Mouse (Mus musculus): ENCODE data around the gene Phldb2.

The Phldb2 gene

DNA sequence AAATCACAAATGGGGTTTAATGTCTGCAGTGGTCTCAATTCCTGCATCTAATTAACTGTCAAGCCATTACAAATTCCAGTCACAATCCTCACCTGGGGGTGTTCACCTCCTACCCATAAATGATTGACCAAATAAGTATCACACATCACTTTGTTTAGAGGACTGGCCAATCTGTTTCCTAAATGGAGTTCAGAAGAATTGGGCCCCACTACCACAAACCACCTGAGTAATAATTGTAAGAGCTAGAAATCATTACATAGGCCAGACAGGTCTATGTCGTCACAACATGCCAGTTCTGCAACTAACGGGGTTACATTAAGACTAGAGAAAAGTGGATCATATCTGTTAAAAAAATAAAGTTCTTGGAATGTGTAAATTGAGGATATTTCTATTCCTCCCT is 1.4 kb downstream of the Phldb2 start:
- no peak for DNase-seq (ENCODE audit: low spot score in 2 of 2)

DNA sequence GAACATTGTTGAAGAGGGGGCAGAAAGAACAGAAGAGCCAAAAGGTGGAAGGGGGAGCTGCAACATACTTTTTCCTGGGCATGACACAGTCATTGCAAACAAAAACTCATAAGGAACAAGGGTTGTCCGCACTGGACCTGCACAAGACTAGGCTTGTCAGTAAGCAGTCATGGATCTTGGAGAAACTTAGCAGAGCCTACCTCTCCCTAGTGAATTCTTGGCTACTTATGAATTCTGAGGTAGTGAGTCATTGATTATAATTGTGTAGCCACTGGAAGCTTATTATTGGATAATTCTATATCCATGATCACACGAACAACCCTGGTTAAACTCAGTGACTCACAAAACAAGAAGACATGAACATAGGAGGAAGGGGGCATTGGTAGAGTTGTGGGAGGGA is 7.1 kb downstream of the Phldb2 start:
- no peak for DNase-seq (ENCODE audit: low spot score in 2 of 2)

DNA sequence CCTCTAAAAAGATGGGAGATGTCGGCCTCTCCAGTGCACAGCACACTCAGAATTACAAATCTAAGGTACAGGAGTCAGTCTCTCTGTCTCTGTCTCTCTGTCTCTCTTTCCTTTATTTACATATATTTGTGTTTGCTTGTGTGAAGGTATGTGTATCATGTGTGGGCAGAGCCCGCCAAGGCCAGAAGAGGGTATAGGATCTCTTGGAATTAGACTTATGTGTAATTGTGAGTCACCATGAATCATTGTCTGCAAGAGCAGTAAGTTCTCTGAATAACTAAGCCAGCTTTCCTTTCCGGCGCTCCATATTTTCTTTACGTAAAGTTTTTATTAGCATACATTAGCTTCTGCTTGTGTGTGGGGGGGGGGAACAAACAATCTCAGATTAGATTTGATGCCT is 7.7 kb downstream of the Phldb2 start:
- DNase-seq (ENCODE audit: low spot score in 2 of 2), result no peak

DNA sequence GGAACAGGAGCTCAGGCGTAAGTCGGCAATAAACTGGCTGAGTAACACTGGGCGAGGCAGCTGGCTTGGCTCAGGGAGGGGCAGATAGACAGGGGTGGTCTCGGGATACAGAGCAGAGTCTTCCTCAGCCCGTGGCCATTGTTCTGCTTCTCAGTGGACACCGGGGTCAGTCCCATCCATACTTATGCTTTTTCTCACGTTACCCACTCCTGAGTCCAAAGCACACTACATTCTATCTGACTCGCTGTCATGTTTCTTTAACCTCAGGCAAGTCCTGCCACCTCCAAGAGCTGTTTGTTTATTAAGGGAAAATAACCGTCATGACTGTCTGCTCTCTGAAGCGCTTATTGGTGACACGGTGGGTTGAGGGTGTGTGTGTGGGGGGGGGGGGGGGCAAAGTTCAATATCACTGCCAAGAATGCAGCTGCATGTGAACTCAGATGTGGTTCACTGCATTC is 8.2 kb downstream of the Phldb2 start:
- DNase-seq (ENCODE audit: low spot score in 2 of 2), result no peak

DNA sequence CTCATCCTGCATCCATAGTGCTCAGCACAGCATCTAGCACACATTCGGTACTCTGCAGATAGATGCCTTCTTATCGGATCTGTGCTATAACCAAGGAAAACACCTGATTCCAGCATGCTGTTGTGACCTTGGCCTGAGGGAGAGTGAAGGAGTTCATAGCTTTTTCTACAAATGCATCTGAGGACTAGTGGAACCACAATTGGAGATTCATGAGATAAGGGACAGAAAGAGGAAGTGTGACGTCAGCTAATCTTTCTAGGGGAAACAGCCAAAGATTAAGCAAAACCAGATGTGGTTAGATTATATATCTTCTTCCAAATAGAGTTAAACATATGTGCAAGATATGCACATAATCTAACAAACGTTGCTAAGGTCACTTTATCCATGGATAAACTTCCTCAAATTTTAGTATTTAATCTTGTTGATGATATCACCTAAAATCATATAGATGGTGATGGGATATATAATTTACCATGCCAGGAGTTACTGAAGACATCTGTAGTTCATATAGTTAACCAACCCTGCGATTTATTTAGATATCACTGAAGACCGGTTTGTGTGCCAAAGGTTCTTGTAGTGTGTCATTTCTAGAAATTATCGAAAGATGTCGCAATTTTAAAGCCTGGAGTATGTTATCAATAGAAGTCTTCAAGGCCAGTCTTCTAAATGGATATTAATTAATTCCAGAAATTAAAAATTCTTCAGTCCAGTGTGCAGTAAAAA is 11.1 kb downstream of the Phldb2 start:
- DNase-seq (ENCODE audit: low spot score in 2 of 2), result no peak

DNA sequence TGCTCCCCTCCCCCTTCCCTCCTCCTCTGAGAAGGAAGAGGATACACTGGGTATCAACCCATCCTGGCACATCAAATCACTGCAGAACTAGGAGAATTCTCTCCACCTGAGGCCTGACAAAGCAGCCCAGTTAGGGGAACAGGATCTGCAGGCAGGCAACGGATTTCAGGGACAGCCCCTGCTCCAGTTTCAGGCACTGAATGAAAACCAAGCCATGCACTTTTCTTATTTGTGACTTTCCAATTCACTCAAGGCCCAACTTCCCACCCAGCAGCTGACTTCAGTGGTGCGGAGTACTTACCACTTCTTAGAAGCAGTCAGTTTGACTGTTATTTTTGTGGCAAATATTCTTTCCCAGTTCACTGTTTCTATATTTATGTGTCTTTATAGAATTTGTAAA is 12.7 kb downstream of the Phldb2 start:
- no peak for DNase-seq (ENCODE audit: low spot score in 2 of 2)

DNA sequence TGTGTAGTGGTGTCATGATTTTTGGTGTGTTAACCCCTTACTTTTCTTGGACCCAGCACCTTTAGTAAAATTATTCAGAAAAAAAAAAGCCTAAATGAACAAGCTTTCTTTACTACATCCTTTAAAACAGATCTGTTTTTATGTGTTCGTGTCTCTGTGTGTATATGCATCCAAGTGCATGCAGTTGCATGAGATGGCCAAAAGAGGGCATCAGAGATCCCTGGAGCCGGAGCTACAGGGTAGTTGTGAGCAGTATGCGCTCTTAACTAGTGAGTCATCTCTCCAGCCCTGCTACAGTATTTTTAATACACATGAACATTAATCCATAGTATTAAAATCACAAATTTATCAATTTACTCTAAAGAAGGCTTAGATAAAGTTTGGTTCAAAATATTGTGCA is 14.0 kb downstream of the Phldb2 start:
- DNase-seq (ENCODE audit: low spot score in 2 of 2), result no peak

DNA sequence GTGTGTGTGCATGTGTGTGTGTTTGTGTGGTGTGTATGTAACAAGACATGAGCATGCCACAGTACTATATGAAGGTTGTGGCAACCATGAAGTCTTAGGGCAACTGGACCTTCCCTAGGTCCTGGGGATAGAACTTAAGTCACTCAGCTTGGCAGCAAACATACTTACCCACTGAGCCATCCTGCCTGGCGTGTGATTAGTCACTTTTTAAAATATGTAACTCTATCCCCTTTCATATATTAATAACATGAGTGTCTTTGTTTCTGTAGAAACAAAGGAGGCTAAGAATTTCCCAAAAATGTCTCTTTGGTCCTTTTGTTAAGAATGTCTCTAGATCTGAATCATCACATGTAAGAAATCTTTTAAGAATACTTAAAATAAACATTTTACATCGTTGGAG is 16.0 kb downstream of the Phldb2 start:
- DNase-seq (ENCODE audit: low spot score in 2 of 2), result no peak

DNA sequence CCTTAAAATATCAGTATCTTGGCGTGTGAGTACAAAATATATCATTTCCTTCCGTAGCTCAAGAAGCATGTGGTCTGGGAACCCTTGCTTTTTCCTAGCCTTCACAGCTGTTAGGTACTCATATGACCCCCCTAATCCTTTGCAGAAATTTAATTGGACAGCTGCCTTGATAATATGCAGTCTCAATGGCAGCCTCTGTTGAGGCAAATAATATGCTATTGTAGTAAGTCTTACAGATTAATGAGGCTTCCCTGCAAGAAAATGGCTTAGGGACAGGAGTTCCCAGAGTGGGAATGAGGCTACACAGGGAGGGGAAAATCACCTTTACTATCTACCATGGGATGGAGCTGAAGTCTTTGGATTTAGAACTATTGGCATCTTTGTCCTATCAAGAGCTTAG is 16.9 kb downstream of the Phldb2 start:
- no peak for DNase-seq (ENCODE audit: low spot score in 2 of 2)

DNA sequence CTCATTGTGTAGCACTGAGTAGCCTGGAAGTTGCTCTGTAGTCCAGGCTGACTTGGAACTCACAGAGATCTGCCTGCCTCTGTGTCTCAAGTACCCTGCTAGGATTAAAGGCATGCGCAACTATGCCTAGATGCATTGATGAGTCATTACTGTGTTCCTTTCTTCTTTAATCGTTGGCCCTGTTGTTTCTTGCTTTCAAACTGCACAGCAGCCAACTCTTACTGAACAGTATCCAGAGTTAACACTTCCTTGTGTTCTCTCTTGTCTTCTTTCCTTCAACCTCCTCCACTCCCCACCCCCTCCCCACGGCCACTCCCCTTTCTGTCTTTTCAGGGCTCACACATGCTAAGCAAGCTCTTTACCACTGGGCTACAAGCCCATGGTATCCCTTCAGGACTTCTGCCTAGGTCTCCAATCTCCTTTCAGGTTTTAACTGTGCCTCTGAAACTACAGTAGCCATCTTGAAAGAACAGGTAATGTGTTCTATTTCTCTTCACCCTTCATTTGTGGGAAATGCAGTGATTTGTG is 17.4 kb downstream of the Phldb2 start:
- no peak for DNase-seq (ENCODE audit: low spot score in 2 of 2)

DNA sequence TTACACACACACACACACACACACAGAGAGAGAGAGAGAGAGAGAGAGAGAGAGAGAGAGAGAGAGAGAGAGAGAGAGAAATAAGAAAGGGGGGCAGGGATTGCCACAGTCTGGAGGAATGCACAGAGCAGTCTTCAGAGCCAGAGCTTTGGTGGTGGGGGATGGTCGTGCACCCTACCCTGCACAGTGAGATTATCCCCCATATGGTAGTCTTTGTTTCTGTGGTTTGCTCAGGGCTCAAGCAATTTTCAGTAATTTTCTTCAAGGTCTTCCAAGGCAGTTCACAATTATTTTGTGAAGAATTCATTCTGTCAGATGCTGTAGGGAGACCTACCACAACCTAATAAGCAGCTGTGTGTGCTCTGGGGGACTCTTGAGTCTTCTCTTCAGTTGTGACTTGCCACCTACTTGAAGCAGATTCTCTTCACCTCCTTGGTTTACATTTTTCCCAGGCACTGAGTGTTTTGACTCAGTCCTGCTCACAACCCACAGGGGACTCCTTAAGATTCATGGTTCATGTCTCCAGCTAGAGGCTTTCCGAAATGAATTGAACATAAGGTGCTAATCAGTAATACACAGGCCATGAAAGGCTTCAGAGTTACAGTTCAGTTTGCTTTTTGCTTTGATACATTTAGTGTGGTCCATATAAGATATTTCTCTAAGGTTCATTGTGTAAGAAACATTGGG is 18.5 kb downstream of the Phldb2 start:
- DNase-seq (ENCODE audit: low spot score in 2 of 2), result no peak

DNA sequence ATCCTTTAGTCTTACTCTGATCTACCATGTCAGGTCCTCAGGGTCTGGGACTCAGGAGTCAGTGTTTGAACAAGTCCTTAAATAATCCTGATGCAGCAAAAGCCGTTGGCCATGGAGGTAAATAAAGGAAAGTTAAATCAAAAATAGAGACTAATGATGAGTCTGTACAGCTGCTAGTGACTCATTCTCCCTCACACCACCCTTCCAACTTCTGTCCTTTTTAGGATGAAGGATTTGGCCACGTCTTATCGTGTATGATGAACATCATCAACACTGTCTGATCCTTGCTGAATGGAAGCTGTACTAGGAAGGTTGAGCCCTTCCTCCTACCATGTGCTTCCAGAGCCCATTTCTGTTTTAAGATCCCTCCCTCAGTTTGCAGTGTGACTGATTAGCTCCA is 23.1 kb downstream of the Phldb2 start:
- no peak for DNase-seq (ENCODE audit: low spot score in 2 of 2)

DNA sequence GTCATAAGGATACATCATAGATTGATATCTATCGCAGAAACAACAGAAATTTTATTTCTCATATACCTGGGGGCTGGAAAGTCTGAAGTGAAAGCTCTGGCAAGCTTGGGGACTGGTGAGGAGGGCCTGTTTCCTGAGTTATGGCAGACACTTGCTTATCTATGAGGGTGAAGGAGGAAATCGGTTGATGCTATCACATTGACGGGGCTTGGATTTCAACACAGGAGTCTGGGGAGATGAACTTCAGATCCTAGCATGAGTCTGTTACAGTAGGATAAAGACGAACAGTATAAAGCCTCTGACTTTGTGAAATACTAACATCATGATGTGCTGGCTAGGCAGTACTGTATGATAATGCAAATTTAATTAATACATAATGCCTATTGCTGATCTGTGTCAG is 25.3 kb downstream of the Phldb2 start:
- DNase-seq (ENCODE audit: low spot score in 2 of 2), result no peak

DNA sequence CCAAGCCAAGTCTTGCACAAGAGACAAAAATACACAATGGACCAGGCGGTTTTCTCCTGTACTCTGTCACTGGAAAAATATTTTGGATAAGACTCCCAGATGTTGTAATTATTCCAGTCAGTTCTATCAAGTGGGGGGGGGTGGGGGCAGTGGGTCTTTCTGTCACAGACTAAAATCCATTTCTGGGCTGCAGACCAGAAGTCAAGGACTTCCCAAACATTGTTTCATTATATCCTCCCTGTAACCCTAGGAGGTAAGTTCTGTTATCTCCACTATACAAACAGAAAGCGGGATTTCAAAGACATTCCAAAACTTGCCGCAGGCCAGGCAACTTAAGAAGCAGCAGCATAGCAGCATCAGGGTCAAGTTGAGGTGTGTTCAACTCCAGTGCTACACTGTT is 25.8 kb downstream of the Phldb2 start:
- DNase-seq (ENCODE audit: low spot score in 2 of 2), result no peak

DNA sequence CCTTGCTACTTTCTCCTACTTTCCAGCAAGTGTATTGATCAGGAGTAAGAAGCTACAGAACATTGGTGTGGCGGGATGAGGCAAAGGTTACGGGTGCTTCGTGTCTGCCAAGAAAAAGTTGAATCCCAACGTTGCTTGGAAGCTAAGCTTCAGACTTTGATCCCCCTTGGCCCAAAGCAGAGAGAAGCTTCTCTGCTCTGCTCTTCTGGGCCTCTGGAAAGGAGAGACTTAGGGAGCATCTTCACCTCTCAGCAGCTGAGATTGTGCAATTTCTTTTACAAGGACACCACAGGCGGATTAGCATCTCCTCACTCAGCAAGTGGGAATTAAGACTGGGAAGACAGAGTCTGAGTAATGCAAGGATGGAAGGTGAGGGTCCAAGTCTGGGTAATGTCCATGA is 26.5 kb downstream of the Phldb2 start:
- DNase-seq (ENCODE audit: low spot score in 2 of 2), result no peak

DNA sequence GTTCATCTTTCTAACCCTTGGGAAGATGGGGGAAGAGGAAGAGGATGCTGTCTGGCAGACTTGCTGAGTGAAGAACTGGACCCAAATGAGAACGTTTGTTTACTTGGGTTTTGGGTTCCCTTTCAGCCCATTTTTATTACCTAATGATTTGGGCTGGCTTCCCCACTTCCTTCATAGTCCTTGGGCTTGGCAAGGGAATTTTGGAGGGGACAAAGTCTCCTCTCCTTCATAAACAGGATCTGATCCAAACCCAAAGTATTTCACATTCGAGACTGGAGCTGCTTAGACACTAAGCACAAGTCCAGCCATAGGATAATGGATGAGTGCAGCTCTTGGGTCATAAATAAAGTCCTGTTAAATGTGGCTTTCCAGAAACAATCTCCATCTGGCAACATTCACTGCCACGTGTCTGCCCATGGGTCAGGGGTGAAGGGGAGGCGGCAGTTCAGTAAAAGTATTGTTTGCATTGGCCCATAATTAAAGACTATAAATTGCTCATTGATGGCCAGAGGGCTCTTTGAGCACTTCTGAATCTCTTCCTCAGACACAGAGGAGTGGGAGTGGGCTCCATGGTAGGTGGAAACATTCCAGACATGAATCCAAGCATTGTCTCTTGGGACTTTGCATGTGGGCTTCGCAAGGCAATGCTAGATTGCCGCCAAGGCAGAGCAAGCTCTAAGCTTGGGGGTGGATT is 29.5 kb downstream of the Phldb2 start:
- no peak for DNase-seq (ENCODE audit: low spot score in 2 of 2)

DNA sequence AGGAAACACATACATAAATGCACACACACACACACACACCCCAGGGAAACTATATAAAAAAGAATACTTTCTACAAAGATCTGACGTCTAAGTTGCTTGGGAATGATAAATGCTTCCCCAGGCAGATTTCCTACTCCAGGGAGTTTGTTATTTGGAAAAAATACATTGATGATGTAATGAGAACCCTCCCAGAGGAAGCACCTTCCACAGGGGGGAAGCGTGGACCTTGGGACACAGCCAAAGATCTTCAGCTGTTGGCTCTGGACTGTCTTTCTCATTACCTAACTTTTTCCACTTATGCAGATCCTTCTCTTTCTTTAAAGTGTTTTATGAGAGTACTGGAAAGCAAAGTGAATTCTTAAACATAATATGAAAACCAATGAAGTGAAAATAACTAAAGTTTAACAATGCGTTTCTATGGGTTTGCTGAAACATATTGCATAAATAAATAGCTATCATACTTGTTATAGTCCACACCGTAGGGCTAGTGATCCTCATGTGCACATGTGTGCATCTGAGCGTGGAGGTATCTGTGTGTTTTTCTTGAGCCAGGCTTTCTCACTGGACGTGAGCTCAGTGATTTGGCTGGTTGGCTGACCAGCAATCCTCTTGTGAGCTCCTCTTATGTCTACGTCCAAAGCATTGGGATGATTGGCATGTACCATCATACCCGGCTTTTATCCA is 30.7 kb downstream of the Phldb2 start:
- no peak for DNase-seq (ENCODE audit: low spot score in 2 of 2)

DNA sequence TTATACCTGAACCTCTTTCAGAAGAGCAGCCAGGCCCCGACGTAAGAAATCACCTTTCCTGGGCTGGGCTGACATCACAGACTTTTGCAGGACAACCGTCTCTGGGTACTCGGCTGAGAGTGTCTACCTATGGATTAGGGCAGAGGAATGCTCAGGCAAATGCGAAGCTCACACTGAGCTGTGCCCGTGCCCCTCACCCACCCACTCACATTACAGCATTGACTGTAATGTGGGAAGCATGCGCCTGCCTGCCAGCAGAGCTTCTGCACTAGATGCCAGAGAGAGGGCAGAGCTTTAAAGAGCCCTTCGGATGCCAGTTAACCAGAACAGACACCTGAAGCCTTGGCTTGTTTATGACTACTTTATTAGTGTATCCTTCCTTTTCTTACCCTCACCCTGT is 33.8 kb downstream of the Phldb2 start:
- DNase-seq (ENCODE audit: low spot score in 2 of 2), result no peak

DNA sequence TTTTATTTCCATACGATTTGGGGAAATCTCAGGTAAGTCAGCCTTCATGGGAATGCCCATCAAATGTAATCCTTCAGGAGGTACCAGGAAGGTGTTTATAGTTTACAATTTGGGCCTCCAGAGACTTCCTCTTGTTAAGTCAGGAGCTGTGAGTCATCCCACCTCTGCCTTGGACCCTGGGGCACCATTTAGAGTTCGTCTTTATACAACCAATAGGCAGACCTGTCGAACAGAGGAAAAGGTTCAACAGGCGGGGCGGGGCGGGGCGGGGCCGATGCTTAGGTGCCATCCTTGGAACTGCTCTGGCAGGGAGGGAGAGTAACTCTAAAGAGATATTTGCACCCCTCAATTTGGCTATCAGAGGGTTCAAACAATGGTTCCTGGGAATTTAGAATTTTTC is 49.8 kb downstream of the Phldb2 start:
- DNase-seq (ENCODE audit: low spot score in 2 of 2), result no peak

DNA sequence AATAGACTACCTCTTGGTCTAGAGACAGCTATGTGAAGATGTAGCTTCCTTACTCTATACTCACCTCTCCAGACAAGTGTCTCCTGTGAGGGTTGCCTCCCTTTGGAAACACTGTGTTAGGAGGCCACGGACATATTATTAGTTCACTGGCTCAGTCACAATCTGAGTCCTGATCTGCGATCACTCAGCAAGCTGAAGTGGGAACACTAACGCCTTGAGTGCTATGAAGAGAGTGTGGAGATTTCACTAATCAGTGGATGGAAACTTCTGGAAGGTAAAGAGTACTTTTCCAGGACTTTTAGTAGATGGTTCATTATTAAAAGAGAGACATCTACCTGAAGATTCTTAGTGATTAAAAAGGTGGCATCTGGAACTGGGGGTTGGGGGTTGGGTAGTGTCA is 54.9 kb downstream of the Phldb2 start:
- no peak for DNase-seq (ENCODE audit: low spot score in 2 of 2)

DNA sequence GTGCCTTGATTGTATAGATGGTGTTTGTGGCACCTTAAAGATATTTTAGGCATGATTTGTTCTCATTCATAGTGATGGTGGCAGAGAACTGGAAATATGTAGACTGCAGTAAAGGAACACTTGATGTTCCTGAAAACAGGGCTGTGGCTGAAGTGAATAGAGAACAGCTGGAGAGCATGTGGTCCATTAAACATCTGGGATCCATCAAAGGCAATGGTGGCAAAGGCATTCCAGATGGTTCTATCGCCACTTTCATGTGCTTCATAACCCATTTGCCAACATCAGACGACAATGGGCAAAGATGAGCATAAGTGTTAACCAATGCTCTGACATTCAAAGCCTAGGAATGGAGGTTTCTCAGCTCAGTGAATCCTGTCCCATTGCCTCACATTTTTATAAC is 56.8 kb downstream of the Phldb2 start:
- DNase-seq (ENCODE audit: low spot score in 2 of 2), result no peak

DNA sequence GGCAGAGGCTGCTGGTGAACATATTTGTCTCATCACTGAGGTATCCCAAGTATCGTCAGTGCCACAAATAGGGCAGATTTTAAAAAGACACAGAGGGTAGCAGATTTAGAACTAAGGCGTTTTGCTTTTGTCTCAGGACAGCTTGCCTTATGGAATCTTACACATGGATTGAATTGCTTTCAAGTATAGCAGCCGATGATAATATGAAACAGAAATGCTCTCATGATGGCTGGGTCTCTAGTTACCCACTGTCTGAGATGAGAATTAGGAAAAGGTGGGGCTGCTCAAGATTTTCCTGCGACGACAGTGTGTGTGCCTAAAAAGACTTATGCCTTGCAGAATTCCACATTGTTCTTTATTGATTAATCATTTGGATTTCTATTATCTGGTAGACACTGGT is 58.4 kb downstream of the Phldb2 start:
- no peak for DNase-seq (ENCODE audit: low spot score in 2 of 2)
